Mouse (Mus musculus) intestine, postnatal 0 days (tissue): ENCODE measurements around the gene Nek11. TPM values are rescaled to one million over a fixed set of nuclear protein-coding genes. Genes with fewer than 3 reads are reported as not detected.

Source experiments
- ATAC-seq: fragments of 200-750 bp; cut with Nextera tagmentation; 2 replicates; pipeline ENCODE4 v1.8.0; 2017; ENCODE audit warnings: mild to moderate bottlenecking, moderate TSS enrichment, moderate library complexity
- H3K27ac ChIP-seq: fragments of 300-500 bp; sonication (generic); 2 replicates; pipeline ENCODE4 v1.5.1; 2014; ENCODE audit warnings: mild to moderate bottlenecking, low read depth, low read length, moderate library complexity
- H3K27me3 ChIP-seq: fragments of 300-500 bp; sonication (generic); replicated peaks from 2 replicates; pipeline ENCODE4 v1.6.1; 2014; ENCODE audit warnings: low read length, mixed read lengths; ENCODE audit not compliant: control insufficient read depth, insufficient read depth
- H3K36me3 ChIP-seq: fragments of 300-500 bp; sonication (generic); 2 replicates; pipeline ENCODE4 v1.6.1; 2014; ENCODE audit warnings: mild to moderate bottlenecking, moderate library complexity; ENCODE audit not compliant: control insufficient read depth, insufficient read depth
- H3K4me1 ChIP-seq: fragments of 300-500 bp; sonication (generic); replicated peaks from 2 replicates; pipeline ENCODE4 v1.6.1; 2014; ENCODE audit warnings: antibody characterized with exemption, low read length, mixed read lengths; ENCODE audit not compliant: control insufficient read depth, insufficient read depth
- H3K4me2 ChIP-seq: fragments of 300-500 bp; sonication (generic); replicated peaks from 2 replicates; pipeline ENCODE4 v1.6.1; 2014; ENCODE audit warnings: low read depth, mild to moderate bottlenecking, moderate library complexity
- H3K4me3 ChIP-seq: fragments of 300-500 bp; sonication (generic); 2 replicates; pipeline ENCODE4 v1.5.1; 2014; ENCODE audit warnings: low read depth, low read length
- H3K9ac ChIP-seq: fragments of 300-500 bp; sonication (generic); 2 replicates; pipeline ENCODE4 v1.6.1; 2014; ENCODE audit warnings: mild to moderate bottlenecking, low read depth, low read length
- H3K9me3 ChIP-seq: fragments of 300-500 bp; sonication (generic); 2 replicates; pipeline ENCODE4 v1.6.1; 2016; ENCODE audit warnings: mixed run types; ENCODE audit not compliant: control insufficient read depth
- CTCF ChIP-seq: sonication (generic); IDR thresholded peaks from 2 replicates; pipeline ENCODE4 v1.5.1; 2016; ENCODE audit warnings: low read depth, mild to moderate bottlenecking, control low read depth, antibody characterized with exemption, moderate library complexity
- WGBS: fragments of 180-500 bp; shearing (Covaris S2); extraction: QIAGEN DNeasy Blood & Tissue Kit; methylation state at CpG from one replicate; pipeline ENCODE4 v1.1.7; 2014; 5-methylcytosine and 5-hydroxymethylcytosine counted together
- polyA plus RNA-seq: library from polyadenylated mRNA; unstranded; fragments of >200 nt; fragmentation: Nextera tagmentation; extraction: Ambion mirVana; gene quantifications from 2 replicates; pipeline ENCODE4 v1.2.1, GENCODE M21; 2015

Gene Nek11
- polyA plus RNA-seq, 1 experiment from 2014 or later = 0.08 TPM

GRCm38 (mm10) chr9:105251256-105251655, 144.1 kb downstream of the Nek11 start:
- H3K4me3 ChIP-seq = no peak overlapping the region
- TF ChIP-seq CTCF = no peak
- no peak overlapping the region for H3K4me2 ChIP-seq
- H3K27ac ChIP-seq = no peak overlapping the region
- no peaks in the 10 kb centered on the region for H3K27me3 ChIP-seq
- no peak for ATAC-seq
- H3K9ac ChIP-seq = no peak overlapping the region
- H3K36me3 ChIP-seq = no peaks in the 10 kb centered on the region
- no peaks in the 10 kb centered on the region for H3K9me3 ChIP-seq
- 94% methylated on average over 4 of the region's 4 CpGs for WGBS
- no peaks in the 10 kb centered on the region for H3K4me1 ChIP-seq

- no peak overlapping the region for H3K27ac ChIP-seq
- 28% methylated on average over 5 of the region's 5 CpGs for WGBS
- H3K27me3 ChIP-seq = no peaks in the 10 kb centered on the region
- no peaks in the 10 kb centered on the region for H3K9me3 ChIP-seq
- no peak for TF ChIP-seq CTCF
- no peak overlapping the region for H3K4me3 ChIP-seq
- ATAC-seq = no peak
- H3K4me1 ChIP-seq = no peaks in the 10 kb centered on the region
- H3K9ac ChIP-seq = no peak overlapping the region
- H3K4me2 ChIP-seq = no peak overlapping the region
- no peaks in the 10 kb centered on the region for H3K36me3 ChIP-seq
Observed at GRCm38 (mm10) chr9:105244024-105244423, 151.3 kb downstream of the Nek11 start.

- peak; percentile 59 for TF ChIP-seq CTCF
- Histone ChIP-seq H3K4me1 (no peaks in the 10 kb centered on the region), H3K4me2 (no peak overlapping the region), H3K9me3 (no peaks in the 10 kb centered on the region), H3K27me3 (no peaks in the 10 kb centered on the region), H3K9ac (no peak overlapping the region), H3K27ac (no peak overlapping the region), H3K4me3 (no peak overlapping the region), H3K36me3 (no peaks in the 10 kb centered on the region)
- ATAC-seq = no peak
- 51% methylated on average over 4 of the region's 4 CpGs for WGBS
Observed at GRCm38 (mm10) chr9:105214434-105214833, 180.9 kb downstream of the Nek11 start.

- Histone ChIP-seq H3K9ac (no peak overlapping the region), H3K4me3 (no peak overlapping the region), H3K27ac (no peak overlapping the region), H3K9me3 (no peaks in the 10 kb centered on the region), H3K4me2 (no peak overlapping the region), H3K27me3 (no peaks in the 10 kb centered on the region), H3K4me1 (no peaks in the 10 kb centered on the region), H3K36me3 (no peaks in the 10 kb centered on the region)
- ATAC-seq = no peak
- TF ChIP-seq CTCF = no peak
- 87% methylated on average over 1 of the region's 1 CpGs for WGBS
Observed at GRCm38 (mm10) chr9:105200305-105200704, 195.0 kb downstream of the Nek11 start.

GRCm38 (mm10) chr9:105186725-105187124, 208.6 kb downstream of the Nek11 start:
- H3K9ac ChIP-seq = no peak overlapping the region

GRCm38 (mm10) chr9:105182392-105182791, 212.9 kb downstream of the Nek11 start:
- no peak for TF ChIP-seq CTCF
- H3K27me3 ChIP-seq = no peaks in the 10 kb centered on the region
- no peak overlapping the region for H3K27ac ChIP-seq
- H3K4me1 ChIP-seq = no peaks in the 10 kb centered on the region
- no peak for ATAC-seq
- no peak overlapping the region for H3K4me3 ChIP-seq
- H3K9ac ChIP-seq = no peak overlapping the region
- no peak overlapping the region for H3K4me2 ChIP-seq
- no peaks in the 10 kb centered on the region for H3K36me3 ChIP-seq
- no peaks in the 10 kb centered on the region for H3K9me3 ChIP-seq
- 88% methylated on average over 3 of the region's 3 CpGs for WGBS

More at GRCm38 (mm10) chr9:105186725-105187124, 208.6 kb downstream of the Nek11 start:
- Histone ChIP-seq H3K4me1 (no peaks in the 10 kb centered on the region), H3K4me2 (no peak overlapping the region), H3K36me3 (no peaks in the 10 kb centered on the region), H3K4me3 (no peak overlapping the region), H3K27me3 (no peaks in the 10 kb centered on the region), H3K9me3 (no peaks in the 10 kb centered on the region), H3K27ac (no peak overlapping the region)
- WGBS = 73% methylated on average over 3 of the region's 3 CpGs
- no peak for ATAC-seq
- no peak for TF ChIP-seq CTCF

GRCm38 (mm10) chr9:105144992-105145391, 250.3 kb downstream of the Nek11 start, which contains the start of gene 1700080E11Rik:
TSS of gene 1700080E11Rik (minus strand) at chr9:105145092.
- WGBS = 63% methylated on average over 6 of the region's 6 CpGs
- no peaks in the 10 kb centered on the region for H3K9me3 ChIP-seq

More at GRCm38 (mm10) chr9:105144992-105145391, 250.3 kb downstream of the Nek11 start, which contains the start of gene 1700080E11Rik:
- Histone ChIP-seq H3K27ac (no peak within 1 kb of the TSS), H3K9ac (no peak within 1 kb of the TSS), H3K4me2 (no peak within 1 kb of the TSS), H3K4me3 (no peak within 1 kb of the TSS), H3K36me3 (no peaks in the 10 kb centered on the region), H3K4me1 (no peaks in the 10 kb centered on the region), H3K27me3 (no peaks in the 10 kb centered on the region)
- no peak for ATAC-seq
- no peak for TF ChIP-seq CTCF
